Mouse (Mus musculus) stomach, postnatal 0 days (tissue): ENCODE measurements around the gene Src.

Experiments
- CTCF ChIP-seq: IDR thresholded peaks from 2 replicates; pipeline ENCODE4 v1.5.1; 2016; ENCODE audit warnings: antibody characterized with exemption, low read depth, mild to moderate bottlenecking, moderate library complexity
- EP300 ChIP-seq: optimal IDR thresholded peaks from 2 replicates; pipeline ENCODE3; 2016; ENCODE audit warnings: antibody characterized with exemption

GRCm38 (mm10) chr2:157450905-157451304 is 32.7 kb downstream of the Src start:
- TF ChIP-seq CTCF (no peak), EP300 (no peak)
